Mouse (Mus musculus): Measurements from ENCODE around the gene Shisa9.
"Not testable (repeated sequence)": the region's sequence is repeated elsewhere in the genome, so short reads cannot be mapped to it uniquely, and the experiment has no call there.

Gene Shisa9

GRCm38 (mm10) chr16:11983616-11984270 is at the start of gene Shisa9:
Gene Shisa9 (plus strand): TSS chr16:11984113.
- DNase-seq = no peak

GRCm38 (mm10) chr16:11940477-11940876 is 43.4 kb upstream of the Shisa9 start:
- DNase-seq = peak; percentile 25

- no peak for DNase-seq
Measured at GRCm38 (mm10) chr16:11960691-11961090, 23.2 kb upstream of the Shisa9 start.

GRCm38 (mm10) chr16:11966041-11966440 is 17.9 kb upstream of the Shisa9 start:
- DNase-seq = no peak

- DNase-seq = not testable (repeated sequence)
Measured at GRCm38 (mm10) chr16:11966810-11967209, 17.1 kb upstream of the Shisa9 start.

- no peak for DNase-seq
Measured at GRCm38 (mm10) chr16:11967579-11967978, 16.3 kb upstream of the Shisa9 start.

- no peak for DNase-seq
Measured at GRCm38 (mm10) chr16:11973707-11974106, 10.2 kb upstream of the Shisa9 start.

- DNase-seq = no peak
Measured at GRCm38 (mm10) chr16:11976737-11977136, 7.2 kb upstream of the Shisa9 start.

GRCm38 (mm10) chr16:11980764-11981163 is 3.1 kb upstream of the Shisa9 start:
- DNase-seq = peak; percentile 23

GRCm38 (mm10) chr16:11983106-11983615 is 752 bp upstream of the Shisa9 start:
- DNase-seq = no peak

GRCm38 (mm10) chr16:11984271-11984791 is 418 bp downstream of the Shisa9 start:
- peak; percentile 13 for DNase-seq

- DNase-seq = no peak
Measured at GRCm38 (mm10) chr16:11987056-11987455, 3.1 kb downstream of the Shisa9 start.

- no peak for DNase-seq
Measured at GRCm38 (mm10) chr16:12005177-12005576, 21.3 kb downstream of the Shisa9 start.

- no peak for DNase-seq
Measured at GRCm38 (mm10) chr16:12010136-12010535, 26.2 kb downstream of the Shisa9 start.

- DNase-seq = no peak
Measured at GRCm38 (mm10) chr16:12012747-12013146, 28.8 kb downstream of the Shisa9 start.

GRCm38 (mm10) chr16:12014523-12014922 is 30.6 kb downstream of the Shisa9 start:
- no peak for DNase-seq

- no peak for DNase-seq
Measured at GRCm38 (mm10) chr16:12017921-12018618, 34.2 kb downstream of the Shisa9 start.

GRCm38 (mm10) chr16:12020103-12020755 is 36.3 kb downstream of the Shisa9 start:
- DNase-seq = peak; percentile 50

- no peak for DNase-seq
Measured at GRCm38 (mm10) chr16:12032441-12032840, 48.5 kb downstream of the Shisa9 start.

GRCm38 (mm10) chr16:12034868-12035267 is 51.0 kb downstream of the Shisa9 start:
- DNase-seq = no peak

GRCm38 (mm10) chr16:12035626-12036025 is 51.7 kb downstream of the Shisa9 start:
- no peak for DNase-seq

- peak; percentile 23 for DNase-seq
Measured at GRCm38 (mm10) chr16:12040935-12041334, 57.0 kb downstream of the Shisa9 start.

- peak; percentile 57 for DNase-seq
Measured at GRCm38 (mm10) chr16:12052051-12052450, 68.1 kb downstream of the Shisa9 start.
